In genomic region chr1:34439961-34440630, GRCm38 (mm10) we compare ENCODE assay signal across 9 mouse cellular contexts. TPM values are rescaled to one million over a fixed set of nuclear protein-coding genes. Genes with fewer than 3 reads are reported as not detected.
DNase-seq lines count a peak whose midpoint lies in the region; ATAC-seq and TF ChIP-seq lines count a peak whose summit lies in the region.
"Had no signal": no experiment of that assay in that cellular context is flagged by ENCODE, and none has a peak within 500 bp of the region (broad histone marks: within the 10 kb centered on the region; RNA-seq: fewer than 3 reads in every experiment).

No protein-coding gene starts in this region.

- peak overlapping the region; percentile 66 for H3K27ac ChIP-seq in heart, embryonic 16.5 days (ENCODE audit: low read length)
- no peak overlapping the region for H3K27ac ChIP-seq in ES-Bruce4 (ENCODE audit: insufficient read depth, low read length)
- peak overlapping the region; percentile 84 for H3K27ac ChIP-seq in embryonic facial prominence, embryonic 15.5 days (replicated peaks)
- no peak overlapping the region for H3K27ac ChIP-seq in limb, embryonic 11.5 days (replicated peaks; ENCODE audit: low read depth, low read length)
- peak overlapping the region; percentile 66 for H3K27ac ChIP-seq in neural tube, embryonic 13.5 days (replicated peaks)

- 7% methylated on average over 31 of the region's 31 CpGs for WGBS in heart, embryonic 16.5 days
- 8% methylated on average over 31 of the region's 31 CpGs for WGBS in embryonic facial prominence, embryonic 15.5 days
- 8% methylated on average over 31 of the region's 31 CpGs for WGBS in limb, embryonic 11.5 days
- 8% methylated on average over 31 of the region's 31 CpGs for WGBS in neural tube, embryonic 13.5 days

- TF ChIP-seq POLR2A in ES-Bruce4 (IDR thresholded peaks at IDR 0.05; ENCODE audit: insufficient read depth, low read length), result no peak

- peak; percentile 29 for ATAC-seq in heart, embryonic 16.5 days (replicated peaks; ENCODE audit: extremely low read depth, insufficient read depth, low FRiP score)
- peak; percentile 16; the same call in 1 of the 2 replicates for ATAC-seq in embryonic facial prominence, embryonic 15.5 days (ENCODE audit: insufficient number of reproducible peaks, low FRiP score, low TSS enrichment, low read depth)
- ATAC-seq in limb, embryonic 11.5 days (ENCODE audit: insufficient number of reproducible peaks, low FRiP score, low TSS enrichment, low read depth), result peak; percentile 37
- peak; percentile 45 for ATAC-seq in neural tube, embryonic 13.5 days (ENCODE audit: low read depth)

- H3K9me3 ChIP-seq in heart, embryonic 16.5 days (replicated peaks; ENCODE audit: control insufficient read depth, low read length), result no peaks in the 10 kb centered on the region
- H3K9me3 ChIP-seq in ES-Bruce4 (replicated peaks; ENCODE audit: control insufficient read depth, insufficient read depth, low read length, poor library complexity, severe bottlenecking), result no peaks in the 10 kb centered on the region
- H3K9me3 ChIP-seq in embryonic facial prominence, embryonic 15.5 days (replicated peaks), result no peaks in the 10 kb centered on the region
- H3K9me3 ChIP-seq in limb, embryonic 11.5 days (ENCODE audit: control insufficient read depth, low read length), result no peaks in the 10 kb centered on the region
- no peaks in the 10 kb centered on the region for H3K9me3 ChIP-seq in neural tube, embryonic 13.5 days

- no peak for TF ChIP-seq EP300 in ES-Bruce4 (IDR thresholded peaks at IDR 0.05; ENCODE audit: insufficient read depth, low read depth, low read length)

- peak; percentile 18 for TF ChIP-seq CTCF in ES-Bruce4 (IDR thresholded peaks at IDR 0.05; ENCODE audit: low read depth, low read length)

- no peaks in the 10 kb centered on the region for H3K27me3 ChIP-seq in heart, embryonic 16.5 days (ENCODE audit: control insufficient read depth, insufficient read depth, low read length)
- no peaks in the 10 kb centered on the region for H3K27me3 ChIP-seq in ES-Bruce4 (ENCODE audit: control insufficient read depth, insufficient read depth, low read length, poor library complexity, severe bottlenecking)
- no peaks in the 10 kb centered on the region for H3K27me3 ChIP-seq in embryonic facial prominence, embryonic 15.5 days
- no peaks in the 10 kb centered on the region for H3K27me3 ChIP-seq in limb, embryonic 11.5 days (ENCODE audit: control insufficient read depth, insufficient read depth, low read length)
- H3K27me3 ChIP-seq in neural tube, embryonic 13.5 days, result no peaks in the 10 kb centered on the region

- peaks cover 28% of the 10 kb centered on the region for H3K36me3 ChIP-seq in heart, embryonic 16.5 days (ENCODE audit: control insufficient read depth, insufficient read depth)
- peaks cover 30% of the 10 kb centered on the region for H3K36me3 ChIP-seq in ES-Bruce4 (ENCODE audit: control insufficient read depth, insufficient read depth, low read length, poor library complexity, severe bottlenecking)
- H3K36me3 ChIP-seq in embryonic facial prominence, embryonic 15.5 days, result peaks cover 29% of the 10 kb centered on the region
- peaks cover 14% of the 10 kb centered on the region for H3K36me3 ChIP-seq in limb, embryonic 11.5 days (ENCODE audit: control insufficient read depth, insufficient read depth, low read length)
- H3K36me3 ChIP-seq in neural tube, embryonic 13.5 days, result peaks cover 44% of the 10 kb centered on the region

- peaks cover 19% of the 10 kb centered on the region for H3K4me1 ChIP-seq in heart, embryonic 16.5 days (ENCODE audit: control insufficient read depth, insufficient read depth, low read length)
- no peaks in the 10 kb centered on the region for H3K4me1 ChIP-seq in ES-Bruce4 (ENCODE audit: control insufficient read depth, insufficient read depth, low read length)
- peaks cover 22% of the 10 kb centered on the region for H3K4me1 ChIP-seq in embryonic facial prominence, embryonic 15.5 days
- H3K4me1 ChIP-seq in limb, embryonic 11.5 days (ENCODE audit: control insufficient read depth, insufficient read depth, low read length), result peaks cover 4% of the 10 kb centered on the region; the same call in 1 of the 2 replicates
- peaks cover 24% of the 10 kb centered on the region for H3K4me1 ChIP-seq in neural tube, embryonic 13.5 days (replicated peaks)

- H3K4me3 ChIP-seq in heart, embryonic 16.5 days (ENCODE audit: low read length), result peak overlapping the region; percentile 77
- H3K4me3 ChIP-seq in ES-Bruce4 (ENCODE audit: low read depth, low read length), result peak overlapping the region; percentile 89
- peak overlapping the region; percentile 71 for H3K4me3 ChIP-seq in embryonic facial prominence, embryonic 15.5 days (replicated peaks)
- H3K4me3 ChIP-seq in limb, embryonic 11.5 days (ENCODE audit: low read depth, low read length), result peak overlapping the region; percentile 72
- H3K4me3 ChIP-seq in neural tube, embryonic 13.5 days, result peak overlapping the region; percentile 59

- H3K4me2 ChIP-seq in heart, embryonic 16.5 days (ENCODE audit: low read depth, low read length), result peak overlapping the region; percentile 91
- H3K4me2 ChIP-seq in embryonic facial prominence, embryonic 15.5 days (replicated peaks), result peak overlapping the region; percentile 76
- H3K4me2 ChIP-seq in limb, embryonic 11.5 days (ENCODE audit: low read depth, severe bottlenecking), result peak overlapping the region; percentile 61
- peak overlapping the region; percentile 73 for H3K4me2 ChIP-seq in neural tube, embryonic 13.5 days

- intact Hi-C loops in gastrocnemius, postnatal 14 days (cut with DNase I; ENCODE audit: low total_unique reads), result no loop called here

- peak overlapping the region; percentile 75 for H3K9ac ChIP-seq in heart, embryonic 16.5 days (ENCODE audit: low read length)
- peak overlapping the region; percentile 54 for H3K9ac ChIP-seq in ES-Bruce4 (ENCODE audit: low read depth, poor library complexity, severe bottlenecking)
- H3K9ac ChIP-seq in embryonic facial prominence, embryonic 15.5 days, result peak overlapping the region; percentile 62
- peak overlapping the region; percentile 66 for H3K9ac ChIP-seq in limb, embryonic 11.5 days (ENCODE audit: low read length)
- H3K9ac ChIP-seq in neural tube, embryonic 13.5 days, result peak overlapping the region; percentile 66

- no peak for DNase-seq in heart, adult 11 months
- DNase-seq in limb, embryonic 11.5 days (ENCODE audit: low spot score), result peak; percentile 34
- DNase-seq in gastrocnemius, postnatal 14 days, result no peak
- no peak for DNase-seq in layer of hippocampus, postnatal 14 days (ENCODE audit: low spot score in 2 of 2)

RNA-seq across cellular contexts. Expression of gene Imp4, which starts 0.4 kb away (rescaled TPM):
- polyA plus RNA-seq in heart, embryonic 16.5 days (2015; fragmentation: Nextera tagmentation; extraction: Ambion mirVana), result 60.3 and 64.9 TPM in 2 replicates
- 42.2 and 49.2 TPM in 2 replicates for polyA plus RNA-seq in ES-Bruce4 (2011; ENCODE audit: insufficient read depth, insufficient read length, low read depth, missing spikeins)
- 69.0 and 69.7 TPM in 2 replicates for polyA plus RNA-seq in embryonic facial prominence, embryonic 15.5 days (2015; fragmentation: Nextera tagmentation; extraction: Ambion mirVana)
- polyA plus RNA-seq in limb, embryonic 11.5 days (2014; fragmentation: Nextera tagmentation; extraction: Ambion mirVana), result 102 and 118 TPM in 2 replicates
- polyA plus RNA-seq in neural tube, embryonic 13.5 days (2015; fragmentation: Nextera tagmentation; extraction: Ambion mirVana), result 55.5 and 61.0 TPM in 2 replicates
- 10 to 100 TPM; 15.2 to 15.7 TPM for total RNA-seq in gastrocnemius, postnatal 14 days (2021)
- total RNA-seq in layer of hippocampus, postnatal 14 days (2021), result 10 to 100 TPM; 25.0 to 28.5 TPM

RNA-seq across cellular contexts. Expression of gene Ccdc115, which starts 0.6 kb away (rescaled TPM):
- polyA plus RNA-seq in heart, embryonic 16.5 days (2015; fragmentation: Nextera tagmentation; extraction: Ambion mirVana), result 45.3 and 47.0 TPM in 2 replicates
- polyA plus RNA-seq in ES-Bruce4 (2011; ENCODE audit: insufficient read depth, insufficient read length, low read depth, missing spikeins), result 15.5 and 15.6 TPM in 2 replicates
- polyA plus RNA-seq in embryonic facial prominence, embryonic 15.5 days (2015; fragmentation: Nextera tagmentation; extraction: Ambion mirVana), result 57.3 and 58.4 TPM in 2 replicates
- polyA plus RNA-seq in limb, embryonic 11.5 days (2014; fragmentation: Nextera tagmentation; extraction: Ambion mirVana), result 52.6 and 53.8 TPM in 2 replicates
- polyA plus RNA-seq in neural tube, embryonic 13.5 days (2015; fragmentation: Nextera tagmentation; extraction: Ambion mirVana), result 60.7 and 65.1 TPM in 2 replicates
- total RNA-seq in gastrocnemius, postnatal 14 days (2021), result 10 to 100 TPM; 11.3 to 13.0 TPM
- 10 to 100 TPM; 19.7 to 19.9 TPM for total RNA-seq in layer of hippocampus, postnatal 14 days (2021)

RNA-seq across cellular contexts. Expression of gene Ptpn18, which starts 19.5 kb away (rescaled TPM):
- 18.1 and 25.8 TPM in 2 replicates for polyA plus RNA-seq in heart, embryonic 16.5 days (2015; fragmentation: Nextera tagmentation; extraction: Ambion mirVana)
- polyA plus RNA-seq in ES-Bruce4 (2011; ENCODE audit: insufficient read depth, insufficient read length, low read depth, missing spikeins), result 3.2 and 5.6 TPM in 2 replicates
- 19.3 and 21.0 TPM in 2 replicates for polyA plus RNA-seq in embryonic facial prominence, embryonic 15.5 days (2015; fragmentation: Nextera tagmentation; extraction: Ambion mirVana)
- polyA plus RNA-seq in limb, embryonic 11.5 days (2014; fragmentation: Nextera tagmentation; extraction: Ambion mirVana), result 7.6 and 7.9 TPM in 2 replicates
- 6.3 and 10.0 TPM in 2 replicates for polyA plus RNA-seq in neural tube, embryonic 13.5 days (2015; fragmentation: Nextera tagmentation; extraction: Ambion mirVana)
- total RNA-seq in gastrocnemius, postnatal 14 days (2021), result 1 to 10 TPM; 2.6 to 3.1 TPM
- total RNA-seq in layer of hippocampus, postnatal 14 days (2021), result 1 to 10 TPM; 3.4 to 5.2 TPM

RNA-seq across cellular contexts. Expression of gene Prss39, which starts 58.1 kb away (rescaled TPM):
- polyA plus RNA-seq in heart, embryonic 16.5 days (2015; fragmentation: Nextera tagmentation; extraction: Ambion mirVana), result not detected in 2 replicates
- not detected in 2 replicates for polyA plus RNA-seq in ES-Bruce4 (2011; ENCODE audit: insufficient read depth, insufficient read length, low read depth, missing spikeins)
- polyA plus RNA-seq in embryonic facial prominence, embryonic 15.5 days (2015; fragmentation: Nextera tagmentation; extraction: Ambion mirVana), result not detected in 2 replicates
- polyA plus RNA-seq in limb, embryonic 11.5 days (2014; fragmentation: Nextera tagmentation; extraction: Ambion mirVana), result not detected in 2 replicates
- not detected in 2 replicates for polyA plus RNA-seq in neural tube, embryonic 13.5 days (2015; fragmentation: Nextera tagmentation; extraction: Ambion mirVana)
- total RNA-seq in gastrocnemius, postnatal 14 days (2021), result not detected
- not detected for total RNA-seq in layer of hippocampus, postnatal 14 days (2021)
- total RNA-seq: neutrophil, adult 5-6 weeks had no signal

Comparison
In these comparisons a context has a peak if more than half of its experiments do, and no peak if none do; other contexts are left out.
1. H3K27ac ChIP-seq: peak in heart, embryonic 16.5 days (single experiment), embryonic facial prominence, embryonic 15.5 days (single experiment) and neural tube, embryonic 13.5 days (single experiment); none in ES-Bruce4 (single experiment) and limb, embryonic 11.5 days (single experiment).
2. Peak in every context shown above with its lines, with median percentiles within 50 percentile points of each other: ATAC-seq, H3K4me2 ChIP-seq, H3K4me3 ChIP-seq and H3K9ac ChIP-seq.